Mouse (Mus musculus) CH12.LX (cell line): ENCODE measurements around the gene Gsg1l. TPM values are rescaled to one million over a fixed set of nuclear protein-coding genes. Genes with fewer than 3 reads are reported as not detected.

Source experiments
- DNase-seq: peaks from one replicate; pipeline ENCODE4 v3.0.0-alpha.2; 2013; ENCODE audit errors: extremely low read depth
- H3K27ac ChIP-seq: 2 replicates; pipeline ENCODE4 v1.5.1; 2012; ENCODE audit warnings: low read depth, mild to moderate bottlenecking, control low read depth, moderate library complexity; ENCODE audit not compliant: insufficient read depth
- H3K27me3 ChIP-seq: replicated peaks from 2 replicates; pipeline ENCODE3; 2012; ENCODE audit warnings: inconsistent platforms
- H3K36me3 ChIP-seq, 2 experiments: replicated peaks in 1 of 2; 2 replicates each; pipeline versions ENCODE3 to v1.6.1; 2012; ENCODE audit warnings: inconsistent platforms in 1 of 2, low read length in 1 of 2, mild to moderate bottlenecking in 1 of 2, mixed read lengths in 1 of 2, moderate library complexity in 1 of 2; ENCODE audit not compliant: control insufficient read depth in 1 of 2, insufficient read depth in 1 of 2
- H3K4me1 ChIP-seq, 2 experiments: 2 replicates each; pipeline ENCODE4 v1.6.1; 2012; ENCODE audit warnings: inconsistent platforms in 1 of 2, moderate library complexity in 1 of 2; ENCODE audit not compliant: insufficient read depth in 2 of 2, control insufficient read depth in 1 of 2
- H3K4me2 ChIP-seq: 2 replicates; pipeline ENCODE4 v1.6.1; 2012; ENCODE audit warnings: low read depth, mild to moderate bottlenecking, control low read depth; ENCODE audit not compliant: poor library complexity, insufficient read depth, severe bottlenecking
- H3K4me3 ChIP-seq, 3 experiments: fragments of 150-350 bp in 1 of 3; sonication (generic) in 1 of 3; replicated peaks in 1 of 3; 2 replicates each; pipeline versions ENCODE3 to v1.5.1; 2011 to 2012; ENCODE audit warnings: low read depth in 2 of 3, low read length in 2 of 3, mild to moderate bottlenecking in 2 of 3, moderate library complexity in 2 of 3, control low read depth in 1 of 3, improper control_type of control experiment in 1 of 3, inconsistent platforms in 1 of 3, mixed read lengths in 1 of 3; ENCODE audit not compliant: poor library complexity in 1 of 3
- H3K79me2 ChIP-seq: replicated peaks from 2 replicates; pipeline ENCODE4 v1.6.1; 2012; ENCODE audit warnings: mild to moderate bottlenecking, moderate library complexity; ENCODE audit not compliant: control insufficient read depth, poor library complexity, insufficient read depth, severe bottlenecking; ENCODE audit errors: extremely low read depth
- H3K9ac ChIP-seq: 2 replicates; pipeline ENCODE4 v1.6.1; 2012; ENCODE audit warnings: low read depth, mild to moderate bottlenecking, control low read depth, moderate library complexity; ENCODE audit not compliant: insufficient read depth
- H3K9me3 ChIP-seq: replicated peaks from 2 replicates; pipeline ENCODE3; 2012; ENCODE audit warnings: low read length, inconsistent platforms, mixed read lengths
- CTCF ChIP-seq, 2 experiments: IDR thresholded peaks in 1 of 2; conservative IDR thresholded peaks in 1 of 2; 2 replicates each; pipeline ENCODE4 v1.5.1; 2011 to 2012; ENCODE audit warnings: low read depth in 2 of 2, low read length in 2 of 2, improper control_type of control experiment in 1 of 2, inconsistent platforms in 1 of 2, mild to moderate bottlenecking in 1 of 2, moderate library complexity in 1 of 2
- EP300 ChIP-seq: IDR thresholded peaks from 2 replicates; pipeline ENCODE4 v1.6.1; 2011; ENCODE audit warnings: low read length, improper control_type of control experiment
- MAFK ChIP-seq: IDR thresholded peaks from 2 replicates; pipeline ENCODE4 v1.6.1; 2011; ENCODE audit warnings: low read length, improper control_type of control experiment; ENCODE audit not compliant: insufficient replicate concordance
- MAZ ChIP-seq: IDR thresholded peaks from 2 replicates; pipeline ENCODE4 v1.6.1; 2012; ENCODE audit warnings: low read depth, mild to moderate bottlenecking, inconsistent platforms, low read length, improper control_type of control experiment, moderate library complexity
- MYC ChIP-seq: IDR thresholded peaks from 2 replicates; pipeline ENCODE4 v1.6.1; 2011; ENCODE audit warnings: low read depth, mild to moderate bottlenecking, improper control_type of control experiment, low read length
- NRF1 ChIP-seq: IDR thresholded peaks from 2 replicates; pipeline ENCODE4 v1.6.1; 2014; ENCODE audit warnings: low read depth, mild to moderate bottlenecking, inconsistent platforms, low read length, improper control_type of control experiment, moderate library complexity
- POLR2A ChIP-seq: IDR thresholded peaks from 2 replicates; pipeline ENCODE4 v1.6.1; 2011; ENCODE audit warnings: low read depth, mild to moderate bottlenecking, improper control_type of control experiment, low read length
- RAD21 ChIP-seq: IDR thresholded peaks from 2 replicates; pipeline ENCODE4 v1.6.1; 2011; ENCODE audit warnings: low read depth, mild to moderate bottlenecking, low read length, improper control_type of control experiment, moderate library complexity
- RCOR1 ChIP-seq: conservative IDR thresholded peaks from 2 replicates; pipeline ENCODE4 v1.6.1; 2012; ENCODE audit warnings: low read depth, mild to moderate bottlenecking, inconsistent platforms, low read length, improper control_type of control experiment
- SIN3A ChIP-seq: IDR thresholded peaks from 2 replicates; pipeline ENCODE4 v1.6.1; 2012; ENCODE audit warnings: low read length, improper control_type of control experiment, inconsistent platforms
- TCF12 ChIP-seq: IDR thresholded peaks from 2 replicates; pipeline ENCODE4 v1.6.1; 2014; ENCODE audit warnings: low read depth, mild to moderate bottlenecking, inconsistent platforms, low read length, improper control_type of control experiment
- ZC3H11A ChIP-seq: IDR thresholded peaks from 2 replicates; pipeline ENCODE4 v1.6.1; 2012; ENCODE audit warnings: low read depth, mild to moderate bottlenecking, inconsistent platforms, low read length, improper control_type of control experiment
- ZKSCAN1 ChIP-seq: IDR thresholded peaks from 2 replicates; pipeline ENCODE4 v1.6.1; 2012; ENCODE audit warnings: low read depth, inconsistent platforms, low read length, improper control_type of control experiment, borderline replicate concordance
- ZMIZ1 ChIP-seq: IDR thresholded peaks from 2 replicates; pipeline ENCODE4 v1.6.1; 2012; ENCODE audit warnings: low read depth, mild to moderate bottlenecking, inconsistent platforms, low read length, improper control_type of control experiment
- ZNF384 ChIP-seq: IDR thresholded peaks from 2 replicates; pipeline ENCODE4 v1.6.1; 2012; ENCODE audit warnings: low read depth, low read length, improper control_type of control experiment, inconsistent platforms
- dilution Hi-C: fragments of 300-500 bp; cut with MboI; formaldehyde crosslinking; loops from 2 replicates; pipeline ENCODE4 v1.14.3; 2020; ENCODE audit warnings: low sequenced_read_pairs; ENCODE audit not compliant: extremely low pct_unique_long_range_greater_than_20kb, extremely low pct_ligation_motif_present
- in situ Hi-C: fragments of 300-500 bp; cut with MboI; formaldehyde crosslinking; loops from 3 replicates; pipeline ENCODE4 v1.14.3; 2019; ENCODE audit warnings: low sequenced_read_pairs, low pct_ligation_motif_present, low pct_unique_long_range_greater_than_20kb, mixed read lengths
- polyA plus RNA-seq: library from polyadenylated mRNA; unstranded; fragments of >175 nt; gene quantifications from 2 replicates; pipeline ENCODE4 v1.2.1, GENCODE M21; 2012; ENCODE audit warnings: low read depth; ENCODE audit not compliant: insufficient read length
- total RNA-seq, 2 experiments: library from RNA; depleted of rRNA; stranded (reverse); fragments of 300-350 nt in 1 of 2; fragments of >200 nt in 1 of 2; gene quantifications; 2 replicates each; pipeline ENCODE4 v1.2.3; 2012 to 2014

The Gsg1l gene
- total and polyA plus RNA-seq, 3 experiments, result not detected

DNA sequence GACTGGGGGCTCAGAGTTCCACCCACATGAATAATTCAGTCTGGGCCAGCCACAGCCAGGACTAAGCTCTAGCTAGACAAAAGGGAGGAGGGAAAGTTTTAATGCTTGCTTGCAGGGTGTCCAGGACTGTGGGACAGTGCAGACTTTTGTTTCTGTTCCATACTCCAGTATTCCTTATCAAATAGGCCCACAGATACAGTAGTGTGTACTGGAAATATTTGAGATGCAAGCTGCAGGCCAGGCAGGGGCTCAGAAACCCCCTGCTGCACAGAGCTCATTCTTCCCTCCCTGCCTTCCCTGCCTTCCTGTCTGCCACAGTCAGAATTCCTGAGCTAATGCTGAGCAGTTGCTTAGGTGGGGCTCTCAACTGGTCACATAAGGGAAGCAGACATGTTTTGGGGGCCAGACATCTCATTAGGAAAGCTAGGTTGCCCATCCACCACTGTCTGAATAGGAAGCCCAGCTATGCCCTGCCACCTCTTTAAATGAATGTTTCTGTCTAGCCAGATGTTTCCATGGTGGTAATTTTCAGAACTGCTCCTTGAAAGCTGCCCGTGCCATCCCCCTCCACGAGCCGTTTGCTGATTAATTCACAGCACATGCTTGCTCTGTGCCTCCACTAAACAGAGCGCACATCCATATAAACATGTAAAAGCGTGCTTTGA lies 244.0 kb downstream of the Gsg1l start:
- Histone ChIP-seq H3K9ac (no peak overlapping the region), H3K36me3 (peaks cover 0 to 3% of the 10 kb centered on the region in 2 experiments), H3K27ac (no peak overlapping the region), H3K4me3 (no peak overlapping the region), H3K4me1 (peaks cover 0 to 21% of the 10 kb centered on the region in 2 experiments; a peak in 2 of 4 replicates), H3K79me2 (no peaks in the 10 kb centered on the region), H3K4me2 (no peak overlapping the region), H3K9me3 (peaks cover 2% of the 10 kb centered on the region), H3K27me3 (no peaks in the 10 kb centered on the region)
- dilution Hi-C loops (no loop called here), in situ Hi-C loops (no loop called here)
- TF ChIP-seq ZMIZ1 (no peak), ZC3H11A (no peak), POLR2A (no peak), ZKSCAN1 (no peak), MAFK (no peak), ZNF384 (no peak), TCF12 (no peak), RCOR1 (no peak), CTCF (conservative IDR thresholded peaks at IDR 0.05 in 1 of 2, IDR thresholded peaks at IDR 0.05 in 1 of 2; ENCODE audit: low read depth in 2 of 2, low read length in 2 of 2) (no peak), NRF1 (no peak), MYC (no peak)
- no peak for DNase-seq

- peaks cover 0 to 4% of the 10 kb centered on the region in 2 experiments for H3K36me3 ChIP-seq
- peaks cover 0 to 19% of the 10 kb centered on the region in 2 experiments; a peak in 2 of 4 replicates for H3K4me1 ChIP-seq
- in situ Hi-C loops (no loop called here), dilution Hi-C loops (no loop called here)
- no peak overlapping the region for H3K4me3 ChIP-seq
- H3K4me2 ChIP-seq, result no peak overlapping the region
- peak; percentile 17 for DNase-seq
- no peak overlapping the region for H3K27ac ChIP-seq
- TF ChIP-seq MAZ, result no peak
- TF ChIP-seq ZNF384, result peak; percentile 75
- no peak for TF ChIP-seq MAFK
- no peak for TF ChIP-seq SIN3A
- no peak for TF ChIP-seq RAD21
- TF ChIP-seq EP300, result peak; percentile 51; the same call in 1 of the 2 replicates
- no peaks in the 10 kb centered on the region for H3K27me3 ChIP-seq
- peaks cover 2% of the 10 kb centered on the region for H3K9me3 ChIP-seq
- no peak overlapping the region for H3K9ac ChIP-seq
- no peaks in the 10 kb centered on the region for H3K79me2 ChIP-seq
Measured at GRCm38 (mm10) chr7:125833471-125833870, 248.7 kb downstream of the Gsg1l start.
